Mouse (Mus musculus) mesoderm, embryonic 11.5 days (tissue): ENCODE data around the gene Rhog.

ENCODE experiments used
- DNase-seq: peaks from one replicate; pipeline ENCODE4 v3.0.0-alpha.2; 2012; ENCODE audit warnings: low read depth, low spot score

Rhog gene

DNA sequence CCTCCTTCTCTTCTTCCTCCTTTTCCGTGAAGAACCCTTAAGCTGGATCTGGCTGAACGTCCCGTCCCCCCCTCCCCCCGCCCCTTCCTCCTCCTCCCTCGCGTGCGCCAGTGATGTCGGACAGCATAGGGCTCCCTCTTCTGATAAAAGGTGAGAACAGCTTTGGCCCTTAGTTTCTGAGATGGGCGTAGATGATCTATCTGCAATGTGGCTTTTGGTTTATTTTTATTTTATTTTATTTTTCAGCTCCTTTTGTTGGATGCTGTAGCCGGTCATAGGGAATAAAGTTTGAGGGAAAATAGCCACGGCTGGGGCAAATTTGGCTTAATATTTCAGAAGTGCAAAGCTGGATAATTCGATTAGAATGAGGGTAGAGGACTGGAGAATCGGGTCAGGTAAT, 33.5 kb downstream of the Rhog start:
- peak; percentile 57 for DNase-seq

DNA sequence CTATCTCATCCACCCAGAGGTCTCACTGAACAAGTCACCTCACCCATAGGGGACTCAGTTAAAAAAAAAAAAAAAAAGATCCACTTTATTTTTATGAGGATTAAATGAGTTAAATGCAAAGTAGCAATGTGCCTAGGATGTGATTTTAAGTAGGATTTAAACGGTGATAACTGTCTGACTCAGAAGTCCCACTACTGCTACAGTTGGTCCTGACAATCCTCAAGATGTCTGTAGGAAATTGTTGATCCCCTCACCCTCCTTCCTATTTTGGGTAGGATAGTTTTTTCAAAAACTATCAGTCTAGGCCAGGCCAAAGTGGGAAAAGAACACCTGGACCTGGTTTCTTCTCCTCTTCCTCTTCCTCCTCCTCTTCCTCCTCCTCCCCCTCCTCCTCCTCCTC, 34.0 kb downstream of the Rhog start:
- DNase-seq = no peak

GRCm38 (mm10) chr7:102211071-102211470, 44.8 kb downstream of the Rhog start:
- no peak for DNase-seq

- peak; percentile 100 for DNase-seq
Observed at GRCm38 (mm10) chr7:102209756-102210721, 45.8 kb downstream of the Rhog start, which contains the start of the genes Nup98 and Pgap2. Gene Nup98 (minus strand): TSS chr7:102210176. Gene Pgap2 (plus strand): TSS chr7:102210208.

GRCm38 (mm10) chr7:102208806-102209363, 47.0 kb downstream of the Rhog start:
- DNase-seq = no peak

DNA sequence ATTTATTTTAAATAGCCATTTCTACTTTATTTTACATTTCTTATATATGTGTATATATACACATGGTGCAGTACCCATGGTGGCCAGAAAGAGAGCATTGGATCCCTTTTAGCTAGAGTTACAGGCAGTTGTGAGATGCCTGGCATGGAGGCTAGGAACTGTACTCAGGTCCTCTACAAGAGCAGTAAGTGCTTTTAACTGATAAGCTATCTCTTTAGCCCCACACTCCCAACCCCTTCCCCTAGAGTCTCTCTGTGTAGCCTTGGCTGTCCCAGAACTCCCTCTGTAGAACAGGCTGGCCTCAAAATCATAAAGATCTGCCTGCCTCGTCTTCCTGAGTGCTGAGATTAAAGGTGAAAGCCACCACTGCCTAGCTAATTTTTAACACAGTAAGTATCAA, 50.2 kb downstream of the Rhog start:
- no peak for DNase-seq

DNA sequence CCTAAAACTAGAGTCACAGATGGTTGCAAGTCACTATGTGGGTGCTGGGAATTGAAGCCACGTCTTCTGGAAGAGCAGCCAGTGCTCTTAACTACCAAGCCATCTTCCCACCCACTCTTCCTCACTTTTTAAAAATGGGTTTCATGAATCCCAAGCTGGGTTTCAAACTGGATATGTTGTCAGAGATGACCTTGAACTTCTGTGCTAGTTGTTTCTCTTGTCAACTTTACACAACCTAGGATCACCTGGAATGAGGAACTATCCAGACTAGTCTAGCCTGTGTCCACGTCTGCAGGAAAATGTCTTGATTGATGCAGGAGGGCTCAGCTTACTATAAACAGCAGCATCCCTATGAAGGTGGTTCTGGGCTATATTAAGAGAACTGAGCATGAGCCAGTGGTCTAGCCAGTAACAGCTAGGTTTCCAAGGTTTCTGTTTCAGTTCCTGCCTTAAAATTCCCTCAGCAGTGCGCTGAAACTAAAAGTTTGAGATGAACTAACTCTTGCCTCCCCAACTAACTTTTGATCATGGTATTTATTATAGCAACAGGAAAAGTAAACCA, 51.5 kb downstream of the Rhog start:
- no peak for DNase-seq

DNA sequence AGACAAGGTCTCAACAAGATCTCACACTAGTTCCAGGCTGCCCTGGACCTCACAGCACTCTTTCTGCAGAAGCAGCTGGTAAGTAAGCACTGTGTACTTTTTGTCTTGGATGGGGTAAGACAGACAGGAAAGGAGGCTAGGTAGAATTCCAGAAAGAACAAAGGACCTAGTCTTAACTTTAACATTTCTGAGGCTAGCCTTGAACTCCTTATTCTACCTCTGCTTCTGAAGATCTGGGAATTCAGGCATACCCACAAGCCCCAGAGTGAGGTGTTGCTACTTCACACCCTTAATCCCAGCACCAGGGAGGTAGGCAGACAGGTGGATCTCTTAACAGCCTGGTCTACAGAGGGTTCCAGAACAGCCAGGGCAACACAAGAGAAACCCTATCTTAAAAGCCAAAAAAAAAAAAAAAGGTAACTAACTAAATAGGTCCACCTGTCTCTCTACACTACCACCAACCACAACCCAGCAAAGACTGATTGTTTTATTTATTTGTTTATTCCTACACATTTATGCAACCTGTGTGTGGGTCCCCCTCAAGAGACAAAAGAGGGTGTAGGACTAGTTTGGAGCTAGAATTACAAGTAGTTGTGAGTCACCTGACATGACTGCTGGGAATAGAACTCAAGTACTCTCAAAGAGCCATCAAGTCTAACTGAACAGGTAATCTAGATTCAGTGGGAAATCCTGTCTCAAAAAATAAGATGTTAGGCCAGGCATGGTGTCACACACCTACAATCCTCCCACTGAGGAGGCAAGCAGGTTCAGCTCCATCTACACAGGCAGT, 54.7 kb downstream of the Rhog start:
- no peak for DNase-seq

GRCm38 (mm10) chr7:102200576-102200975, 55.3 kb downstream of the Rhog start:
- no peak for DNase-seq

DNA sequence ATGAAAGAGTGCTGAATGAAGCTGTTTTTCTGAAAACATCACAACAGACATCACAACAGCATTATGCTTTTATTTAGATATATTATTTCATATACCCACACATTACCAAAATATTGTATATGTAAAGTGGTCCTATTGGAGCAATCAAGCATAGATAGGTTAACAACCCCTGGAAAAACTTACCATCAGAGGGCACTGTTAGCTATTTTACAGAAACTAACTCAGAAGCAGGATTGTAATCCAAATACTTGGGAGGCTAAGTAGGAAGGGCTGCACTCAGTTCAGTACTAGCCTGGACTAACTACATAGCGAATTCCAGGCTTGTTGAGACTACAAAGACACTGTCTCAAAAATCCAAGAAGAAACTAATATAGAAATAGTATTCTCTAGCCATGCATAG, 63.5 kb downstream of the Rhog start:
- DNase-seq = no peak
